Mouse (Mus musculus): Measurements from ENCODE around the gene BC025920.
A peak's percentile ranks its signal among the peaks of the same experiment; 100 is the strongest.

The BC025920 gene

DNA sequence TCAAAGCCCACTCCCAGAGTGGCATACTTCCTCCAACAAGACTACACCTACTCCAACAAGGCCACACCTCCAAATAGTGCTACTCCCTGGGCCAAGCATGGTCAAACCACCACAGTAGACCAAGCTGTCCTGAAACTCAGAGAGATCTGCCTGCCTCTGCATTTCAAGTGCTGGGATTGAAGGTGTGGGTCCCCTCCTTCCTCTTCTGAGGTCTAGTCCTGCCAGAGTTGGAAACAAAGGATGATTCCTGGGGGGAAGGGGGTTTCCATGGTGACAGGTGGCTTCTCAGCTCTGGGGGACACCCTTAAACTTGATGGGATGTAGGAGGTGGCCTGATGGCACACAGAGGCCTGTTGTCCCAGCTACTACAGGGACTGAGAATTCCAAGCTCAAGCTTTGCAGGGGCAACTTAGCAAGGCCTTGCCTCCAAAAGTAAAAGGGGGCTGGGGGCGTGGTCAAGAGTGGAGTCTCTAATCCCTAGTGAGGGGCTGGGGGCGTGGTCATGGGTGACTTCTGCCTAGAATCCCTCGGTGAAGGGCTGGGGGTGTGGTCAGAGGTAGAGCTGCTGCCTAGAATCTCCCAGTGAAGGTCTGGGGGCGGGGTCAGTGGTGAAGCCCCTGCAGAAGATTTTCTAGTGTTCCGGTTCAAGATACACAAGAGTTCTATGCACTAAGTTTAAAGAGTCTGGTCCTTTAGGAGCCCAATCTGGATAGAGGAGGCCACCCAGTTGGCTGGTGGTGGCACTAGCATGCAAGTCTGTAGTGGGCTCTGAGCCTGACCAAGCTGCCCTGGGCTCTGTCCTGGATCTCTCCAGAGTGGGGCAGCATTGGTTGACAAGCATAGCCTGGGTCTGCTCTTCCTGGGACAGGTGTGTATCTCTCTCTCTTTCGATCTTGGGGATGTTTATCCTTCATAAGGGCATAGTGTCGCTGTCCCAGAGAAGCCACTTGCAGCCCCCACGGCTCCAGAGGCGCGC lies 31.7 kb upstream of the BC025920 start, which contains the start of gene Tle2:
Gene Tle2, plus strand, starts transcription at position 481 of the 976 bp plus-strand sequence.
- no peak for DNase-seq (ENCODE audit: low spot score)

DNA sequence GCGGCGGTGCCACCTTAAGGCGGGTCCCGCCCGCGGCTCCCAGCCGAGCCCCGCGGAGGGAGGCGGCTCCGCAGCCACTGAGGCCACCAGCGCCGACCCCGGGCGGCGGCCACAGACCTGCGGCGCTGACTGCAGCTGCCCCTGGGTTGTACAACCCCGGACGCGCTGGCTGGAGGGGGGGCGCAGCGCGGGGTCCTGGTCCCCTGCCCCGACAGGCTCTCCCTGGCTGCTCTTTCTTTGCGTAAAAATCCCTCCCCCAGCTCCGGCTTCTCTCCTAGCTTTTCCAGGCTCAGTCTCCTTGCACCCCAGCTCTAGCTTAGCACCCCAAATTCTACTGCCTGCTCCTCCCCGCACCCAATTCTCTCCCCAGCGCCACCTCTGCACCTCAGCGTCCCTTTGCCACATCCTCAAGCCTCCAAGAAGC lies 30.9 kb upstream of the BC025920 start:
- no peak for DNase-seq (ENCODE audit: low spot score)

DNA sequence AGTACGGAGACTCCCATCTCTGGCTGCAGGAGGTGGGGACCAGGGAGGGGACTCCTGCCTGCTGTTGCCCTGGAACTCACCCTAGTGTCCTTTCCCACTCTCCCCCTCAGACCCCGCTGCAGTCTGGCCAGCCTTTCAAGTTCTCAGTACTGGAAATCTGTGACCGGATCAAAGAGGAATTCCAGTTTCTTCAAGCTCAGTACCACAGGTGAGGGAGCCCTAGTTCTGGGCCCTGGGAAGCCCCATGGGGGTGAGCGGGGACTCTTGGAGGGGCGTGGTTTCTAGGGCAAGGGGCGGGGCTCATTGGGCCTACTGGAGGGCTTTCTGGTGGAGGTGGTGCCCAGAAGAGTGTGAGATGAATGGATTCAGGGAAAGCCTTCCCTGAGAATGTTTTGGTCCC lies 30.4 kb upstream of the BC025920 start:
- DNase-seq (ENCODE audit: low spot score): no peak

DNA sequence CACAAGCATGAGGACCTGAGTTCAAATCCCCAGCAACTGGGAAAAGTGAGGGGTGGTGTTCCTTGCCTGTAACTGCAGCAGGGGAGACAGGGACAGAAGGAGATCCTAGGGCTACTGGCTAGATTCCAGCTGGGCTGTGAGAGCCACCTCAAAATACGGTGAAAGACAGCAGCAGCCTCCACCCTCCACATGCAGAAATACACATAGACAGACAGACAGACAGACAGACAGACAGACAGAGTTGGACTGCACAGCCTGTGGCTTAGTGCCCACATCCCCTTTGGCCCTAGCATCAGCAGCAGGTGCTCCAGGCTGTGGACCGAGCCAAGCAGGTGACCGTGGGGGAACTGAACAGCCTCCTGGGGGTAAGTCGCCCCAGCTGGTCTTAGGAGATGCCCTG lies 26.1 kb upstream of the BC025920 start:
- DNase-seq (ENCODE audit: low spot score): no peak

DNA sequence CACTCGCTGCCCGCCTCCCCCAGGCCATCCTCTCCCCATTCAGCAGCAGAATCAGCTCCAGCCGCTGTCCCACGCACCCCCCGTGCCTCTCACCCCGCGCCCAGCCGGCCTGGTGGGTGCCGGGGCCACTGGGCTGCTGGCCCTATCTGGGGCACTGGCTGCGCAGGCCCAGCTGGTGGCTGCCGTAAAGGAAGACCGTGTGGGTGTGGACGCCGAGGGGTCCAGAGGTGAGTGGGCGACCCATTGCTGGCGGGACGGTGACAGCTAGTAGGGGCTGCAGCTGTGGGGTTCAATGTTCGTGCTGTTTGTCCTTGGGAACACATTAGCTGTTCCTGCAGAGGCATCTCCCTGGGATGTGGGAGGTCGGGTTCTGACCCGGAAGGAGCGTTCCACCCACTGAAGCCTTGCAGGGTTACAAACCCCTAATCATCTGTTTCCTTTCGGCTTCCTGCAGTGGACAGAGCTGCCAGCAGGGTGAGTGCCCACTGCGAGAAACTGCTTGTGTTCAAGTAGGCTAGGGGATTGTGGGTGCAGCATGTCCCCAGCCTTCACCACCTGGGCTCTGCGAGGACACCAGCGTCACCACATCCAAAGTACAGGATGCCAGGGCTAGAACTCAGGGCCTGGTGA lies 25.5 kb upstream of the BC025920 start:
- no peak for DNase-seq (ENCODE audit: low spot score)

DNA sequence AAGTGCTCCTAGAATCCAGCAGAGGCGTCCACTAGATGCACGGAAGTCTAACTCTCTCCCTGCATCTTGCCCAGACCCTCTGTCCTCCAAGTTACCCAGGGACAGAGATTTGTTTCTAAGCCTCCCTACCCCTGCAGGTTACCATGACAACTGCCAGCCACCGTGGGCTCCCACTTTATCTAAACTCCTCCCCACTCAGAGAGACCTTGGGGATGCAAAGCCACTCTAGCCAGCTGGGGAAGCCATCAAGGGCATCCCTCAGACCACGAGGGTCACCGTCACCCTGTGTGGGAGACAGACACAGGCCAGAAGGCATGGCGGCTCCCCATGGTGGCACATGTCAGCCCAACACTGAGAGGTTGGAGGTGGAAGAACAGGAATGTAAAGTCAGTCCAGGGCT lies 22.7 kb upstream of the BC025920 start:
- DNase-seq (ENCODE audit: low spot score): no peak

DNA sequence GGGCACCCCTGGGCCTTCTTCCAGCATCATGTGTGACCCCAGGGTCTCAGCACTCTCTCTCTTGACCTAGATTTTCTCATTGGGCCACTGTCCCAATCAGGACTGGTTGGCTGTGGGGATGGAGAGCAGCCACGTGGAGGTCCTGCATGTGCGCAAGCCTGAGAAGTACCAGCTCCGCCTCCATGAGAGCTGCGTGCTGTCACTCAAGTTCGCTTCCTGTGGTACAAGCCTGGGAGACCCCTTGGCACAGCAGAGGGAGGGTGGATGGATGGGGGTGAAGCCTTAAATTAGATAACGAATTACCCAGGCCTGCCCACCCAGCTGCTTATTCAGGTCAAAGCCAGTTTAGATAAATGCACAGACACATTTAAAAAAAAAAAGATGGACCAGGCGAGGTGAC lies 17.3 kb upstream of the BC025920 start:
- no peak for DNase-seq (ENCODE audit: low spot score)

DNA sequence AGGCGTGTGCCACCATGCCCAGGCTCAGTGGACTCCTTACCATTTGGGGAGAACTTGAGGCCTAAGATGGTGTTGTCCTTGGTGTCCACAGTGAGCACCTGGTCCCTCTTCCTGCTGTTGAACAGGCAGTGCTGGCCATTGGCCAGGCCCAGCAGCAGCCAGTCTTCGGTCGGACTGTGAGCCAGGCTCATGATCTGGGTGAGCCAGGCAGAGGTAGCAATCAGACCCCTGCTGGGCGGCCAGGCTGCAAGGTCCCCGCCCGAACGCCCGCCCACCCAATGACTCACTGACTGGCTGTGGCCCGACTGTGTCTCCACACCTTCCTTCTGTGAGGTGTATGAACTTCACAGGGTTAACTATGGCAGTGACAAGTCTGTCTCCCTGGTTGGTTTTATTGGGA lies 14.2 kb upstream of the BC025920 start:
- DNase-seq (ENCODE audit: low spot score): no peak

DNA sequence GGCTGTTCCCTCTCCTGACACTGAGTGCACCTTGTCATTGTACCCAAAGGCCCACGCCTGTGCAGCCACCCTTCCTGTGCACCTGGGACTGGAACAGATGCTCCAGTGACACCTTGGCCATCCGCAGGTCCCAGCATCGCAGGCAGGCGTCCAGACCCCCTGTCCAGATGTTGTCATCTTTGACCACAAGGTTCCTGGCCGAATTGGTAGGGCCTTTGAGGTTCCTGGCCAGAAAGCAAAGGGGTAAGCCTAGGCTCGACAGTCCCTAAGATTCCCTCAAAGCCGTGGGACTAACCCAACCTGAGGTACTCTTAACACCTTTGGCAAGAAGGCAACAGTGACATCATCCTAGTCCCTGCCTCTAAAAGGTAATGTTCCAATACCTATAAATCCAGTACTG lies 13.4 kb upstream of the BC025920 start:
- DNase-seq (ENCODE audit: low spot score): no peak

DNA sequence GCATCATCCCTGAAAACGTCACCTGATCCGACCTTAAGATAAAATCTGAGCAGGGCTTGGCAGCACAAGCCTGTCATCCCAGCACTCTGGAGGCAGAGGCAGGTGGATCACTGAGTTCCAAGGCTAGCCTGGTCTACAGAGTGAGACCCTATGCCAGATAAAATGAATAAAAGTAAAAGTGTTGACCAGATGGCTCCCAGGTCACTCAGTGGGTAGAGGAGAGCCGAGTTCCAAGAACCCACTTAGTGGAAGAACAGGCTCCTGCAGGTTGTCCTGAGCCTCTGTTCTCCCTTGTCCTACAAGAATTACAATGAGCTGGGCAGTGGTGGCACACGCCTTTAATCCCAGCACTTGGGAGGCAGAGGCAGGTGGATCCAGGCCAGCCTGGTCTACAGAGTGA lies 12.8 kb upstream of the BC025920 start:
- DNase-seq (ENCODE audit: low spot score): no peak

DNA sequence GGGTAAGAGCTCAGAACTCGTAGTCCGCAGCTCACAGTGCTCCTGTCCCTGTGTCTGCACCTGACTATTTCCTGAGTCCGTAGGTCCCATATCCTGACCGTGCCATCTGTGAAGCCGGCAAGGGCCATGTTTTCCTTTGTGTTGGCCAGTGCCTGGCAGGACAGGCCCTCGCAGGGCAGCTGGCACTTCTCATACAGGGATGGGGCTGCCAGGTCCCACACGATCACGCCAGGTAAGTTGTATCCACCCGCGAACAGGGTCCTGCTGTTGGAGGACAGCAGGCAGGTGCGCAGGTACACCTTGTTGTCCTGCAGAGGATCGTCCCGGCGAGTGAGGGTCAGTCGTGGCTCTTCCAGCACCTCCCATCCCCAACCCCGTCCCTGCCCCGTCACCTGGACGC lies 12.1 kb upstream of the BC025920 start:
- no peak for DNase-seq (ENCODE audit: low spot score)

DNA sequence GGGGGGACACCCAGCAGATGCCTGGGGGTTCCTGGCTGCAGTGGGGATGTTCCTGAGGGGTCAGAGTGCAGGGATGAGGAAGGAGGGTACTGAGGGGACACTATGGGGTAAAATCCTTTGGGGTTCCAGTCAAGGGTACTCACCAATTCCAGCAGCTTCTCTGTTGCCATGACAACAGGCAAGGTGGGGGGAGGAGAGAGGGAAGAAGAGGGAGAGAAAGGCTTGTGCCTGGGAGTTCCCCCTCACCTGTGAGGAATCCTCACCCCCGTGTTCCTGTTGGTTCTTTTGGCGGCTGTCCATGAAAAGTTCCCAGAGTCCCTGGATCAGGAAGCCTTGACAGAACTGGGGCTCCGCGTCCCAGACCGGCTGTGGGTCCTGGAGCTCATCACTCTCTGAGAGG lies 10.5 kb upstream of the BC025920 start:
- no peak for DNase-seq (ENCODE audit: low spot score)

DNA sequence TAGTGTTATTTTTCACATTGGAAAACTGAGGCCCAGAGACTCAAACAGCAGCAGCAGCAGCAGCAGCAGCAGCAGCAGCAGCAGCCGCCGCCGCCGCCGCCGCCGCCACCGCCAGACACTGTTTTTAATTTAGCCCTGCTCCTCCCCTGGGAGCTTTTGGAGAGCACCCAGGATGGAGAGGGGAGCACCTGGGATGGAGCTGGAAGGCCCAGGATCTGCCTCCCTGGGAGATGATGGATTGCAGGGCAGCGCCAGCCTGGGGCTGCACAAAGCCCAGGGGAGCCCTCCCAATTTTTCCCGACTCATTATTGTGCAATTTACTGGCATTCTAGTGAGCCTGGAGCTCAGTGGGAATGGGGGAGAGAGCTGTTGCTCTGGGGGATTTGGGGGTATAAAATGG lies 9.5 kb upstream of the BC025920 start:
- no peak for DNase-seq (ENCODE audit: low spot score)

DNA sequence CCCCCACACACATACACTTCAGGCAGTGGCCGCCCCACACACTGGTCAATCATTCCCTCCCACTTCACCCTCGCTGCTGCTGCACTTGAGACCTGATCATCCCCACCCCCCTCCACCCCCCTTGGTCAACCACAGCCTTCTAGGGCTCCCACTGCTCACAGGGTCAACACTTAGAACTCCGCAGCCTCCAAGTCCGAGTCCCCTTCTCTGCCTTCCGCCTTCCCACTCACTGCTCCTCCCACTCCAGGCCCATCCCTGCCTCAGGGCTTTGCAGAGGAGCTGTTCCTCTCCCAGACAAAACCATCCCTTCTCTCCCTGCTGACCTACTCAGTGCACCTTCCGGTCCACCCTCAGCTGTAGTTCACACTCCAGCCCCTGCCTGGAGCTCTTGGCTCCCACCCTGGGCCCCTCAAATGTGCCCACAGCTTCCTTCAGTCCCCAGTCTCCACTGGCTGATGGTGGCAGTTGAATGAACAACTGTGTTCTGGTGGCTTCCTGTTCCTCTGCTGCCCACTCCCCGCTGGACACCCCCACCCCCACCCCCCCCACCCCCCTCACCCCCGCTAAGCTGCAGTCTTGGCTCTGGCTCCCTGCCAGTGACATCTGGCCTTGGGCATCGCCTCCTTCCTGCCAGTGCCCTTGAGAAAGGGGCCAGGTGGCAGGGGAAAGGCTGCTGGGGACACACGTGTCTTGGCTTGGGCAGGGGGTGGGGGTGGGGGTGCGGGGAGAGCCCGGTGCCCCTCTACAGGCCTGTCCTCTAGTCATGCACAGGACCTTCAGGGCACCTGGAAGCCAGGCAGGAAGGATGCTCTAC lies 8.7 kb upstream of the BC025920 start:
- no peak for DNase-seq (ENCODE audit: low spot score)

DNA sequence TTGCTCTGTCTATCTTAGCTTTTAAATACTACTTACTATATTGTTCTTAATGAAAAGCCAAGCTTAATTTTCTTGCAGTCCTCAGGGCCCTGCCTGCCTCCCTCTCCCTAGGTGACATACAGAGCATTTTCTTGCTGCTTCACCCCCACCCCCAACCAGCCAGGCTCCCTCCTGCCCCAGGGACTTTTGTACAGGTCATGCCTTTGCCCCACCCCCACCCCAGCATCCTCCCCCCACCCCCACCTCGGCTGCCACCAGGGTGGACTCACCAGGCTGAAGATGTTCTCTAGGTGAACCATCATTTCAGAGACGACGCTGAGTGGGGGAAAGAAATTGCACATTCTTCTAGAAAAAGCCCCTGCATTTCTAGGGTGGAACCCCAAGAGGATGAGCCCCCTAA lies 7.7 kb upstream of the BC025920 start:
- DNase-seq (ENCODE audit: low spot score): no peak

DNA sequence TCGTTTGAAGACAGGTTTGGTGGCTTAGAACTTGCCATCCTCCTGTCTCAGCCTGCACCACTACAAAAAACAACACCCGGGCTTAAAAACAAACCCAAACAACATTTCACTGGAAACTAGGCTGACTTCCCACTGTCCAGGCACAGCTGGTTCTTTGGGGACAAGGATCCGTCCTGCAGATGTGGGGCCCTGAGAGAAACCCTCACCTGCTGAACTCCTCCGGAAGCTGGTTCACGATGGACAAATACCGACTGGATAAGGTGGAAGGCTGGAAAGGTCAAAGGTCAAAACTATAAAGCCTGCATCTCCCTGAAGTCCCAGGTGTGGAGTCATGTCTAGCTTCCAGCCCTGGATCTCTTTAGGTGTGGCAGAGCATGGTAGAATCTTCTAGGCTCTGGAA lies 7.2 kb upstream of the BC025920 start:
- no peak for DNase-seq (ENCODE audit: low spot score)

DNA sequence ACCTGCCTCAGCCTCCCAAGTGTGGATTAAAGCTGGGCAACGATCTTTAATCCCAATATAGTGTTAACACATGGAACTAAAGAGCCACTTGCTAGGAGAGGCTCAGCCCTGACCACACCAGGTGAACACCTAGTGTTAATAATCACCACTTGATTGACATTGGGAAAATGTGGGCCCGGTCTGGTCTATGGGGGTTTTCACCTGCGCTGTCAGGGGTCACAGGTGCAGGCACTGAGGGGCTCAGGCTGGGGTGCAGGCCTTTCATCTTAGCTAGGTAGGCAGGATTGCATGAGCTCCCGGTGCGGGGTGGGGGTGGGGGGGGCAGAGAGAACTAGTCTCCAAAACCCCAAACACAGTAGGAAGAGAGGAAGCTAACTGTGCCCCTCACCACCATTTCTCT lies 6.4 kb upstream of the BC025920 start:
- no peak for DNase-seq (ENCODE audit: low spot score)

DNA sequence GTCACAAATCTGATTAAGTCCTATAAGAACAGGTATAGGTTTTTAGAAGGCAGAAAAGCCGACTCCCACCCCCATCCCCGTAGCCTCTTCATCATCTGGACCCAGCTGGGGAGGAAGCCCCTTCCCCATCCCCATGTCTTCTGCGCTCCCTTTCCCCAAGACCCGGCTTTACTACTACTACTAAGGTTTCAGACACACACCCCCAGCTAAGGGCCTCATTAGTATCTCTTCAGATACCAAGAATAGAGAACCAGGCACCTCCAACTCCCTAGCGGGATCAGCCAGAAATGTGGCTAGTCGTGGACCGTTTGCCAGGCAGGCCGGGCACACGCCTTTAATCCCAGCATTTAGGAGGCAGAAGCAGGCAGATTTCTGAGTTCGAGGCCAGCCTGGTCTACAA lies 6.0 kb upstream of the BC025920 start:
- no peak for DNase-seq (ENCODE audit: low spot score)

DNA sequence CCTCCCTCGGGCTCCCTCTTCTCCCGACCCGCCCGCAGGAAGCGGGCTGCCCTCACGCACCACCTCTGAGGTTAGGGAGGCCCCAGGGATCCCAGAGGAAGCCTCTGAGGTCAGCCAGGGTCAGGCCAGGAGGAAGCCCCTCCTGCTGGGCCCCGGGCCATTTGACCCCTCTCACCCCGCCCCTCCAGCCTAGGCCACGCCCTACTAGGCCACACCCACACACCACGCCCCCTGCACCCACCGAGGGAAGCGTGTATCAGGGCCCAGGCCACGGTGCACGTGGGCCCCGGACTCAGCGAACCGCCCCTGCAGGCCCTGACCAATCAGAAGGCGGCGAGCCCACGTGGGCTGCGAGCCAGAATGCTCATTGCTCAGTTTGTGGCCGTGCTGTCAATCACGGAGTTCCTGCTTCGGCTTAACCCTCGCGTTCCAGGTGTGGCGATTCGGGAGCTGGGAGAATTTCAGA lies 5.3 kb upstream of the BC025920 start, which contains the start of gene Tle6:
Gene Tle6, minus strand, starts transcription at position 336 of the 466 bp plus-strand sequence.
- peak; percentile 93 for DNase-seq (ENCODE audit: low spot score)

DNA sequence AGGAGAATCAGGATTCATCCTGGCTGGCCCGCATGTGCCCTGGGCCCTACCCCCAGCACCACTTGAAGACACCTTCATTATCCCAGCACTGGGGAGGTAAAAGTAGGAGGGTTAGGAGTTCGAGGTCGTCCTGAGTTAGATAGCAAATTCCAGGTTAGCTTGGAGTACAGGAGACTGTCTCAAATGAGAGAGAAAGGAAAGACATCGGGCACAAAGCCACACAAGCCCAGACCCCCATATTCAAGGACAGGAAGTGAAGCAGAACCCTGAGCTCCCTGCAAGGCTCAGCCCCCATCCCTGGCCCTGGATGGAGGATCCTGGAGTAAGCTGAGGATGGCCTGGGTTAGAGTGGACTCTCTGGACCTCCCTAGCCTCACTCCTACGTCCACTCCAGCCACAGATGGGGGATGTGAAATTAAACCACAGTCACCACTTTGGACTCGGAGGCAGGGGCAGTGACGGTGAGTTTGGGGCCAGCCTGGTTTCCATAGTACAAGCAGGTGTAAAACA lies 4.6 kb upstream of the BC025920 start:
- DNase-seq (ENCODE audit: low spot score): no peak

DNA sequence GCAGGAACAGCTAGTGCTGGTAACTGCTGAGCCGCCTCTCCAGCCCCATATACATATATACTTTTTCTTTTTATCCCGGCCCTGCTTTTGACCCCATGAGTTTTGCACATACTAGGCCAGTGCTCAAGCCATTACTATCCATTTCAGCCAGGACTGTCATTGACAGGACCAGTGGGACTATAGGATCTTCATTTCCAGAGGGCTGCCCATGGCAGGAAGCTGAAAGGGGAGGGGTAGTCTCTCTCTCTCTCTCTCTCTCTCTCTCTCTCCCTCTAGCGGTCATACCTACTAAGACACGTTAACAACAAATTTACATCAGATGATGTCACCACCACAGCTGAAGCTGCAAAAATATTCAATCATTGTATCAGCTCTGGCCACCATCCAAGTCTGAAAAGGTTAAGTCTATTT lies 3.3 kb upstream of the BC025920 start:
- peak; percentile 54 for DNase-seq (ENCODE audit: low spot score)
